Mouse (Mus musculus) bone marrow, adult 2 months (tissue): ENCODE measurements at regions not wholly inside any gene's neighbourhood (a gene's known extent, or its start where the extent isn't known, plus 50 kb on each side); places are given as distances from the start of the nearest gene placed in this dataset.

Source experiments
- H3K27ac ChIP-seq: fragments of 200-500 bp; 2 replicates; pipeline ENCODE4 v1.5.1; 2012; ENCODE audit warnings: low read depth, mild to moderate bottlenecking, control low read depth, inconsistent platforms, low read length; ENCODE audit not compliant: control insufficient read depth, poor library complexity, insufficient read depth
- H3K4me1 ChIP-seq: fragments of 200-500 bp; 2 replicates; pipeline ENCODE4 v1.6.1; 2011; ENCODE audit warnings: low read length; ENCODE audit not compliant: control insufficient read depth, insufficient read depth
- H3K4me3 ChIP-seq: fragments of 200-500 bp; replicated peaks from 2 replicates; pipeline ENCODE3; 2011; ENCODE audit warnings: mild to moderate bottlenecking, low read depth, low read length, control low read depth; ENCODE audit not compliant: control insufficient read depth
- CTCF ChIP-seq: fragments of 200-500 bp; IDR thresholded peaks from 2 replicates; pipeline ENCODE4 v1.5.1; 2011; ENCODE audit warnings: low read length, control low read depth; ENCODE audit not compliant: control insufficient read depth, insufficient read depth
- POLR2A ChIP-seq: fragments of 200-500 bp; IDR thresholded peaks from 2 replicates; pipeline ENCODE4 v1.6.1; 2011; ENCODE audit warnings: low read depth, mild to moderate bottlenecking, control low read depth, low read length, borderline replicate concordance; ENCODE audit not compliant: control insufficient read depth
- WGBS: fragments of 180-500 bp; shearing (Covaris S2); methylation state at CpG from one replicate; pipeline ENCODE4 v1.1.7; 2018; 5-methylcytosine and 5-hydroxymethylcytosine counted together

GRCm38 (mm10) chr1:164704397-164705091, 91.9 kb upstream of the Dpt start:
- 79% methylated on average over 11 of the region's 11 CpGs for WGBS
- Histone ChIP-seq H3K4me3 (no peak overlapping the region), H3K4me1 (no peaks in the 10 kb centered on the region), H3K27ac (no peak overlapping the region)
- TF ChIP-seq CTCF: no peak
- TF ChIP-seq POLR2A: no peak

- 81% methylated on average over 4 of the region's 4 CpGs for WGBS
- TF ChIP-seq CTCF (no peak), POLR2A (no peak)
- Histone ChIP-seq H3K27ac (no peak overlapping the region), H3K4me3 (no peak overlapping the region), H3K4me1 (no peaks in the 10 kb centered on the region)
Observed at GRCm38 (mm10) chr1:164703560-164704131, 92.8 kb upstream of the Dpt start.

- H3K27ac ChIP-seq: no peak overlapping the region
- H3K4me3 ChIP-seq: no peak overlapping the region
- no peak for TF ChIP-seq CTCF
- TF ChIP-seq POLR2A: no peak
- no peaks in the 10 kb centered on the region for H3K4me1 ChIP-seq
- 57% methylated on average over 1 of the region's 1 CpGs for WGBS
Observed at GRCm38 (mm10) chr1:164690055-164690454, 106.4 kb upstream of the Dpt start.

- TF ChIP-seq CTCF (no peak), POLR2A (no peak)
- H3K4me3 ChIP-seq: no peak overlapping the region
- no peak overlapping the region for H3K27ac ChIP-seq
- WGBS: 80% methylated on average over 4 of the region's 4 CpGs
- no peaks in the 10 kb centered on the region for H3K4me1 ChIP-seq
Observed at GRCm38 (mm10) chr1:164689311-164689710, 107.1 kb upstream of the Dpt start.

GRCm38 (mm10) chr1:164684437-164684836, 112.0 kb upstream of the Dpt start:
- no peaks in the 10 kb centered on the region for H3K4me1 ChIP-seq
- 62% methylated on average over 2 of the region's 2 CpGs for WGBS
- TF ChIP-seq POLR2A (no peak), CTCF (no peak)
- no peak overlapping the region for H3K27ac ChIP-seq
- H3K4me3 ChIP-seq: no peak overlapping the region

GRCm38 (mm10) chr1:164683788-164684187, 112.7 kb upstream of the Dpt start:
- WGBS: 86% methylated on average over 3 of the region's 3 CpGs
- TF ChIP-seq POLR2A (no peak), CTCF (no peak)
- H3K4me3 ChIP-seq: no peak overlapping the region
- H3K4me1 ChIP-seq: no peaks in the 10 kb centered on the region
- no peak overlapping the region for H3K27ac ChIP-seq

GRCm38 (mm10) chr1:164682867-164683599, 113.4 kb upstream of the Dpt start:
- no peak for TF ChIP-seq CTCF
- TF ChIP-seq POLR2A: no peak
- Histone ChIP-seq H3K4me1 (no peaks in the 10 kb centered on the region), H3K4me3 (no peak overlapping the region), H3K27ac (no peak overlapping the region)
- WGBS: 64% methylated on average over 5 of the region's 5 CpGs

- no peaks in the 10 kb centered on the region for H3K4me1 ChIP-seq
- 60% methylated on average over 6 of the region's 6 CpGs for WGBS
- TF ChIP-seq POLR2A (no peak), CTCF (no peak)
Observed at GRCm38 (mm10) chr1:164682426-164682825, 114.0 kb upstream of the Dpt start.

More at GRCm38 (mm10) chr1:164682426-164682825, 114.0 kb upstream of the Dpt start:
- Histone ChIP-seq H3K27ac (no peak overlapping the region), H3K4me3 (no peak overlapping the region)
